Mouse (Mus musculus): ENCODE results near the gene Arhgap30. TPM values are rescaled to one million over a fixed set of nuclear protein-coding genes. Genes with fewer than 3 reads are reported as not detected.

Gene Arhgap30
- polyA plus RNA-seq, 1 experiment, result 4.8 TPM

DNA sequence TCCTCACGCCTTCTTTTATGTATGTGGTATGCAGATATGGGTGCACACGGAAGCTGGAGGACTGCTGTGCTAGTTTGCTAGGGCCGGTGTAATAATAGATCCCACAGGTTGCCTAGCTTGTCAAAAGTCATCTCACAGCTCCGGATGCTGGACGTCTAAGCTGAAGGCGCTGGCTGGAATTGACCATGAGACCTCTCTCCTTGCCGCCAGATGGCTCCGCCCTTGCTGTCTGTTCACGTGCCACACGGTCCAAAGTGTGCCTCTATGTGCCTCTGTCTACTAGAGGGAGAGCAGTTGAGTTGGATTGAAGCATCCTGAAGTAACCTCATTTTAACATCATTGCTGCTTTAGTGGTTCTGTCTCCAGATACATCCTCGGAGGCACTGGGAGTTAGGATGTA, 61.3 kb downstream of the Arhgap30 start:
- peak; percentile 59 for DNase-seq
- Histone ChIP-seq H3K27ac (ENCODE audit: insufficient read depth, low read depth, low read length) (no peak overlapping the region), H3K4me1 (ENCODE audit: control insufficient read depth, insufficient read depth, low read length) (peaks cover 6% of the 10 kb centered on the region), H3K4me3 (ENCODE audit: insufficient read depth, low read depth, low read length) (no peak overlapping the region), H3K27me3 (replicated peaks; ENCODE audit: control insufficient read depth, insufficient read depth, low read length) (no peaks in the 10 kb centered on the region), H3K36me3 (ENCODE audit: control insufficient read depth, insufficient read depth, low read length) (no peaks in the 10 kb centered on the region)
- TF ChIP-seq POLR2A (IDR thresholded peaks at IDR 0.05; ENCODE audit: low read depth, low read length) (no peak), CTCF (conservative IDR thresholded peaks at IDR 0.05; ENCODE audit: insufficient read depth, insufficient read length, low read depth, low read length) (no peak)
- 56% methylated on average over 11 of the region's 11 CpGs for WGBS

GRCm38 (mm10) chr1:171451001-171451400, 62.2 kb downstream of the Arhgap30 start:
- DNase-seq, result no peak
- Histone ChIP-seq H3K27ac (ENCODE audit: insufficient read depth, low read depth, low read length) (no peak overlapping the region), H3K4me3 (ENCODE audit: insufficient read depth, low read depth, low read length) (no peak overlapping the region), H3K4me1 (ENCODE audit: control insufficient read depth, insufficient read depth, low read length) (peaks cover 9% of the 10 kb centered on the region), H3K27me3 (replicated peaks; ENCODE audit: control insufficient read depth, insufficient read depth, low read length) (no peaks in the 10 kb centered on the region), H3K36me3 (ENCODE audit: control insufficient read depth, insufficient read depth, low read length) (no peaks in the 10 kb centered on the region)
- TF ChIP-seq POLR2A (IDR thresholded peaks at IDR 0.05; ENCODE audit: low read depth, low read length), result no peak
- TF ChIP-seq CTCF (conservative IDR thresholded peaks at IDR 0.05; ENCODE audit: insufficient read depth, insufficient read length, low read depth, low read length), result no peak
- WGBS, result 79% methylated on average over 10 of the region's 10 CpGs

DNA sequence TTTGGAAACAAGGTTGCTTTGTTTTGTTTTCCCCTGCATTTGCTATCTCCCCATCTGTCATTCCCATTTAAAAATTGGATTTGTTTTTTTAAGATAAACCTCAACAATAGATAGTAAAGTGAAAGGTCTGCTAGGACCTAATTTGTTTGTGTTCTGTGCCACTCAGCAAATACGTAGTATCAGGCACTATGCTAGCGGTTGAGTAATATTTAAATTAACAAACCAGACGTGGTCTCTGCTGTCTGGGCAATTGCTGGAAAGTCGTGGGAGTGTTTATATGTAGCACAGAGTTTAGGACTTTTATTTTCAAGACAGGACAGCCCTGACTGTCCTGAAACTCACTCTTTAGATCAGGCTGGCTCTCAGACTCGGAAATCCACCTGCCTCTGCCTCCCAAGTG, 63.8 kb downstream of the Arhgap30 start:
- no peaks in the 10 kb centered on the region for H3K27me3 ChIP-seq (replicated peaks; ENCODE audit: control insufficient read depth, insufficient read depth, low read length)
- H3K4me1 ChIP-seq (ENCODE audit: control insufficient read depth, insufficient read depth, low read length), result peaks cover 9% of the 10 kb centered on the region
- TF ChIP-seq CTCF (conservative IDR thresholded peaks at IDR 0.05; ENCODE audit: insufficient read depth, insufficient read length, low read depth, low read length), result no peak
- no peak for TF ChIP-seq POLR2A (IDR thresholded peaks at IDR 0.05; ENCODE audit: low read depth, low read length)
- no peaks in the 10 kb centered on the region for H3K36me3 ChIP-seq (ENCODE audit: control insufficient read depth, insufficient read depth, low read length)
- H3K4me3 ChIP-seq (ENCODE audit: insufficient read depth, low read depth, low read length), result no peak overlapping the region
- DNase-seq, result no peak
- WGBS, result 62% methylated on average over 5 of the region's 5 CpGs
- H3K27ac ChIP-seq (ENCODE audit: insufficient read depth, low read depth, low read length), result no peak overlapping the region

DNA sequence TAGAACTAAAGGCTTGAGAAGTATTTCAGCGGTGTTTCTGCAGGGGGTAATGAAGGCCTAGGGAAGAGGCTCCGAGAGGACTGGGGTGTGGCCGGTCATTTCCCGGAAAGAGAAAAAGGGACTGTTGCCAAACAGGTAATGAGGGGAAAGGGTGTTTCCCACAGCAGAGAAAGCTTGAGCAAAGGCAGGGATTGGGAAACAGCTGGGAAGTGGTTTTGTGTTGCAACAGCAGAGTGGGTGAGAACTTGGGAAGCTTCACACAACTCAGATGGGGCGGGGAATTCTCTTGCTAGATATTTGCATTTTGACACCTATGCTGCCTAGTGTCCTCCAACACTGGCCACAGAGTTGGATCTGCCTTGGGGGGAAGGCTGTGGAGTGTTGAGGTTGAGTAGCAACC, 64.2 kb downstream of the Arhgap30 start:
- peak; percentile 31 for DNase-seq
- Histone ChIP-seq H3K36me3 (ENCODE audit: control insufficient read depth, insufficient read depth, low read length) (no peaks in the 10 kb centered on the region), H3K4me3 (ENCODE audit: insufficient read depth, low read depth, low read length) (no peak overlapping the region), H3K4me1 (ENCODE audit: control insufficient read depth, insufficient read depth, low read length) (peaks cover 5% of the 10 kb centered on the region), H3K27me3 (replicated peaks; ENCODE audit: control insufficient read depth, insufficient read depth, low read length) (no peaks in the 10 kb centered on the region), H3K27ac (ENCODE audit: insufficient read depth, low read depth, low read length) (no peak overlapping the region; the same call in 1 of the 2 replicates)
- 57% methylated on average over 5 of the region's 5 CpGs for WGBS
- TF ChIP-seq POLR2A (IDR thresholded peaks at IDR 0.05; ENCODE audit: low read depth, low read length) (no peak), CTCF (conservative IDR thresholded peaks at IDR 0.05; ENCODE audit: insufficient read depth, insufficient read length, low read depth, low read length) (no peak)

DNA sequence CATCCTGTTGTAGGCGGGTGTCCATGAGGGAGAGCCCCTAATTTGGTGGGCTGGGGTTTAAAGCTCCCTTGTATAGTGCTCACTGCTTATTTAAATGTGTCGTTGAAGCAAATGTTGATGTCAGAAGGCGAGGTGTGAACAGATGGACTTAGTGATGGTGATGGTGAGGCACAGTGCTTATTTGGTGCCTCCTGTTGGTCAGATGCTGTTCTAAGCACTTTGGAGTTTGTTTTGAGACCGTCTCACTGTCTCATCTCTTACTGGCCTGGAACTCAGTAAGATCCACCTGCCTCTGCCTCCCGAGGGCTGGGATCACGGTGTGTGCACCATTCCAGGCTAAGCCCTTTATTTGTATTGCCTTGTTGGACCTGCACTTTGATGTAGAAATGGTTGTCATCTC, 66.2 kb downstream of the Arhgap30 start:
- no peak for DNase-seq
- WGBS, result 72% methylated on average over 6 of the region's 6 CpGs
- H3K27me3 ChIP-seq (replicated peaks; ENCODE audit: control insufficient read depth, insufficient read depth, low read length), result no peaks in the 10 kb centered on the region
- no peak overlapping the region for H3K4me3 ChIP-seq (ENCODE audit: insufficient read depth, low read depth, low read length)
- H3K4me1 ChIP-seq (ENCODE audit: control insufficient read depth, insufficient read depth, low read length), result peaks cover 3% of the 10 kb centered on the region; the same call in 1 of the 2 replicates
- TF ChIP-seq POLR2A (IDR thresholded peaks at IDR 0.05; ENCODE audit: low read depth, low read length) (no peak), CTCF (conservative IDR thresholded peaks at IDR 0.05; ENCODE audit: insufficient read depth, insufficient read length, low read depth, low read length) (peak; percentile 25; the same call in 1 of the 2 replicates)
- no peak overlapping the region for H3K27ac ChIP-seq (ENCODE audit: insufficient read depth, low read depth, low read length)
- no peaks in the 10 kb centered on the region for H3K36me3 ChIP-seq (ENCODE audit: control insufficient read depth, insufficient read depth, low read length)

DNA sequence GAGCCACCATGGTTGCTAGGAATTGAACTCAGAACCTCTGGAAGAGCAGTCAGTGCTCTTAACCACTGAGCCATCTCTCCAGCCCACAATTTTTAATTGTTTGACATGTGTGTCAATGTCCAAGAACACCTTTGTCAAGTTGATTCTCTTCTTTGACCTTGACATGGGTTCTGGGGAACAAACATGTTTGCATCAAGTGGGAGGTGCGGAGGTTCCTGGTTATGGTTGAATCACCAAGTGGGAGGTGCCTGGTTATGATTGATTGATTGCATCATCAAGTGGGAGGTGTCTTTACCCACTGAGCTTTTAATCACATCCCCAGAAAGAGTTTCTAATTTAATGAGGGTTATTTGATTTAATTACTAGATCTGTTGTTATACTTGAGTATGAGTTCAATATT, 68.8 kb downstream of the Arhgap30 start:
- DNase-seq, result no peak
- Histone ChIP-seq H3K27me3 (replicated peaks; ENCODE audit: control insufficient read depth, insufficient read depth, low read length) (no peaks in the 10 kb centered on the region), H3K27ac (ENCODE audit: insufficient read depth, low read depth, low read length) (no peak overlapping the region), H3K4me3 (ENCODE audit: insufficient read depth, low read depth, low read length) (no peak overlapping the region), H3K4me1 (ENCODE audit: control insufficient read depth, insufficient read depth, low read length) (peaks cover 3% of the 10 kb centered on the region; the same call in 1 of the 2 replicates), H3K36me3 (ENCODE audit: control insufficient read depth, insufficient read depth, low read length) (no peaks in the 10 kb centered on the region)
- 73% methylated on average over 1 of the region's 1 CpGs for WGBS
- TF ChIP-seq POLR2A (IDR thresholded peaks at IDR 0.05; ENCODE audit: low read depth, low read length), result no peak
- TF ChIP-seq CTCF (conservative IDR thresholded peaks at IDR 0.05; ENCODE audit: insufficient read depth, insufficient read length, low read depth, low read length), result no peak

- 25% methylated on average over 5 of the region's 5 CpGs for WGBS
- Histone ChIP-seq H3K4me3 (ENCODE audit: insufficient read depth, low read depth, low read length) (no peak overlapping the region), H3K4me1 (ENCODE audit: control insufficient read depth, insufficient read depth, low read length) (peaks cover 3% of the 10 kb centered on the region; the same call in 1 of the 2 replicates), H3K27me3 (replicated peaks; ENCODE audit: control insufficient read depth, insufficient read depth, low read length) (no peaks in the 10 kb centered on the region), H3K36me3 (ENCODE audit: control insufficient read depth, insufficient read depth, low read length) (peaks cover 2% of the 10 kb centered on the region; the same call in 1 of the 2 replicates), H3K27ac (ENCODE audit: insufficient read depth, low read depth, low read length) (no peak overlapping the region)
- peak; percentile 61 for DNase-seq
- no peak for TF ChIP-seq CTCF (conservative IDR thresholded peaks at IDR 0.05; ENCODE audit: insufficient read depth, insufficient read length, low read depth, low read length)
- TF ChIP-seq POLR2A (IDR thresholded peaks at IDR 0.05; ENCODE audit: low read depth, low read length), result no peak
These were observed 71.0 kb downstream of the Arhgap30 start for GRCm38 (mm10) chr1:171459791-171460190.

Other genes with a start within 250 kb of the Arhgap30 start
- gene Sdhc, start 238.4 kb upstream of the Arhgap30 start, polyA plus RNA-seq (2012; rRNA removed), result 814 and 951 TPM in 2 replicates
- 3.5 and 7.7 TPM in 2 replicates for gene Mpz, start 238.2 kb upstream of the Arhgap30 start, polyA plus RNA-seq (2012; rRNA removed)
- 11.2 and 12.8 TPM in 2 replicates for gene Pcp4l1, start 192.7 kb upstream of the Arhgap30 start, polyA plus RNA-seq (2012; rRNA removed)
- gene Nr1i3, start 175.0 kb upstream of the Arhgap30 start, polyA plus RNA-seq (2012; rRNA removed), result 0.48 and 0.67 TPM in 2 replicates
- 46.4 and 51.8 TPM in 2 replicates for gene Tomm40l, start 166.4 kb upstream of the Arhgap30 start, polyA plus RNA-seq (2012; rRNA removed)
- gene Apoa2, start 163.9 kb upstream of the Arhgap30 start, polyA plus RNA-seq (2012; rRNA removed), result 19.8 and 20.8 TPM in 2 replicates
- gene Fcer1g, start 154.6 kb upstream of the Arhgap30 start, polyA plus RNA-seq (2012; rRNA removed), result 35.8 and 46.8 TPM in 2 replicates
- gene Adamts4, start 138.5 kb upstream of the Arhgap30 start, polyA plus RNA-seq (2012; rRNA removed), result 1.2 and 1.5 TPM in 2 replicates
- 374 and 559 TPM in 2 replicates for gene Ndufs2, start 137.6 kb upstream of the Arhgap30 start, polyA plus RNA-seq (2012; rRNA removed)
- 58.9 and 67.7 TPM in 2 replicates for gene B4galt3, start 118.6 kb upstream of the Arhgap30 start, polyA plus RNA-seq (2012; rRNA removed)
- gene Ppox, start 107.8 kb upstream of the Arhgap30 start, polyA plus RNA-seq (2012; rRNA removed), result 51.5 and 63.2 TPM in 2 replicates
- gene Usp21, start 101.0 kb upstream of the Arhgap30 start, polyA plus RNA-seq (2012; rRNA removed), result 47.8 and 53.4 TPM in 2 replicates
- gene Ufc1, start 93.9 kb upstream of the Arhgap30 start, polyA plus RNA-seq (2012; rRNA removed), result 43.1 and 59.5 TPM in 2 replicates
- gene Dedd, start 59.8 kb upstream of the Arhgap30 start, polyA plus RNA-seq (2012; rRNA removed), result 46.7 and 48.6 TPM in 2 replicates
- 207 and 209 TPM in 2 replicates for gene Nit1, start 43.3 kb upstream of the Arhgap30 start, polyA plus RNA-seq (2012; rRNA removed)
- 17.1 and 37.0 TPM in 2 replicates for gene Pfdn2, start 43.3 kb upstream of the Arhgap30 start, polyA plus RNA-seq (2012; rRNA removed)
- gene Klhdc9, start 28.2 kb upstream of the Arhgap30 start, polyA plus RNA-seq (2012; rRNA removed), result 6.9 and 7.1 TPM in 2 replicates
- 2.3 TPM in 2 replicates for gene Nectin4, start 18.9 kb upstream of the Arhgap30 start, polyA plus RNA-seq (2012; rRNA removed)
- gene Usf1, start 22.4 kb downstream of the Arhgap30 start, polyA plus RNA-seq (2012; rRNA removed), result 56.8 and 59.0 TPM in 2 replicates
- 77.3 and 79.7 TPM in 2 replicates for gene Tstd1, start 29.9 kb downstream of the Arhgap30 start, polyA plus RNA-seq (2012; rRNA removed)
- gene F11r, start 48.6 kb downstream of the Arhgap30 start, polyA plus RNA-seq (2012; rRNA removed), result 88.7 and 106 TPM in 2 replicates
- gene Alyref2, start 114.5 kb downstream of the Arhgap30 start, polyA plus RNA-seq (2012; rRNA removed), result 3.2 and 3.3 TPM in 2 replicates
- not detected in 2 replicates for gene Itln1, start 146.3 kb downstream of the Arhgap30 start, polyA plus RNA-seq (2012; rRNA removed)
- 0.11 and 0.53 TPM in 2 replicates for gene Cd244a, start 170.2 kb downstream of the Arhgap30 start, polyA plus RNA-seq (2012; rRNA removed)
- gene Ly9, start 218.5 kb downstream of the Arhgap30 start, polyA plus RNA-seq (2012; rRNA removed), result 0.54 and 2.2 TPM in 2 replicates

Data from kidney, adult 2 months (tissue).